Mouse (Mus musculus): ENCODE results near the gene Slc2a4. TPM values are rescaled to one million over a fixed set of nuclear protein-coding genes. Genes with fewer than 3 reads are reported as not detected.
A peak's percentile ranks its signal among the peaks of the same experiment; 100 is the strongest.

Slc2a4 gene
- total RNA-seq, 1 experiment from 2014 or later: not detected

DNA sequence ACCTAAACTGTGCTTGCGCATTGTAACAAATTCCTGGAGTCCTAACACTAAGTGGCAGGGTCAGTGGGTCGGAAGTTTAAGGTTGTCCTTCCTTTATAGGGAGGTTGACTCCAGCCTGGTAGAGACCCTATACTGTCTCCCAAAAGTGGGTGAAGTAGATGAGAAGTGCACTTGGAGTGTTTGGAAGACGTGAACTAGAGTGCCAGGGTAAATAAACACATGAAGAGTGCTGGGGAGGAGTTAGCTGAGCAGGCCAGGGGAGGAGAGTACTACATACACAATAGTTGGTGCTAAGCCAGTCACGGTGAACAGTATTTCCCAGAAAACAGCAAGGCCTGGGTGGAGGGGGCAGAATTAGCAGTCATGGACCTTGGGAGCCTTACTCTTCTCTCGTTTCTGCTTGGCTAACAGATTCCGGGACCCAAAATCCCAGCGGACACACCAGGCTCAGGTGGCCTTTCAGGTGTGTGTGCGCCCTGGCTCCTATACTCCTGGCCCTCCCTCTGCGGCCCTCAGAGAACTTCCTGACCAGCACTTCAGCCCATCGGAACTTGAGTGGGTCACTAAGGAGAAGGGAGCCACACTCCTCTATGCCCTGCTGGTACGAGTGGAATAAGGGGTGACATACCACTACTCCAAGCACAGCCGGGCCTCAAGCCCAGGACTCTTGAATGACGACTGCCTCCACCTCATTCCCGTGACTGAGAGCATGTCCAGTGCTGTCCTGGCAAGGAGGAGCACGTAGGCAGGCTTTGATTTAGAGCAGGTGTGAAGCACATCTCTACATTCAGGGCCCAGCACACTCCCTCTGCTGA lies 35.1 kb downstream of the Slc2a4 start:
- no peak for ATAC-seq (ENCODE audit: extremely low read depth, insufficient number of reproducible peaks, low FRiP score, poor library complexity, severe bottlenecking)

GRCm38 (mm10) chr11:69911701-69912100 lies 36.3 kb downstream of the Slc2a4 start:
- no peak for ATAC-seq (ENCODE audit: extremely low read depth, insufficient number of reproducible peaks, low FRiP score, poor library complexity, severe bottlenecking)

- ATAC-seq (ENCODE audit: extremely low read depth, insufficient number of reproducible peaks, low FRiP score, poor library complexity, severe bottlenecking): no peak
These were observed 37.0 kb downstream of the Slc2a4 start for GRCm38 (mm10) chr11:69910781-69911560.

GRCm38 (mm10) chr11:69910177-69910576 lies 37.8 kb downstream of the Slc2a4 start:
- no peak for ATAC-seq (ENCODE audit: extremely low read depth, insufficient number of reproducible peaks, low FRiP score, poor library complexity, severe bottlenecking)

- no peak for ATAC-seq (ENCODE audit: extremely low read depth, insufficient number of reproducible peaks, low FRiP score, poor library complexity, severe bottlenecking)
These were observed 38.8 kb downstream of the Slc2a4 start for GRCm38 (mm10) chr11:69909174-69909573.

- ATAC-seq (ENCODE audit: extremely low read depth, insufficient number of reproducible peaks, low FRiP score, poor library complexity, severe bottlenecking): no peak
These were observed 39.3 kb downstream of the Slc2a4 start for GRCm38 (mm10) chr11:69908645-69909044.

DNA sequence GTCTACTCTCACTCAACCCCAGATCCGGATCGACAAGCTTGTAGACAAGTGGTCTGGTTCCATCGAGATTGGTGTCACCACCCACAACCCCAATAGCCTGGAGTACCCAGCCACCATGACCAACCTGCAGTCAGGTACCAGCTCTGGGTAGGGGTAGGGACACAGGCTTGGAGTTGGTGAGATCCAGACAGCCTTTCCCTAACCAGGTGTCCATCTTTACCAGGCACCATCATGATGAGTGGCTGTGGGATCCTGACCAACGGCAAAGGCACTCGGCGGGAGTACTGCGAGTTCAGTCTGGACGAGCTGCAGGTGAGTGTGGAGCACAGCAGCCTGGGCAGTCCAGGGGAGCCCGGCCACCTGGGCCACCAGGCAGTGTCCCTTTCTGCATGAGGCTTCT lies 43.7 kb downstream of the Slc2a4 start:
- no peak for ATAC-seq (ENCODE audit: extremely low read depth, insufficient number of reproducible peaks, low FRiP score, poor library complexity, severe bottlenecking)

- ATAC-seq (ENCODE audit: extremely low read depth, insufficient number of reproducible peaks, low FRiP score, poor library complexity, severe bottlenecking): no peak
These were observed 45.0 kb downstream of the Slc2a4 start for GRCm38 (mm10) chr11:69902972-69903371.

DNA sequence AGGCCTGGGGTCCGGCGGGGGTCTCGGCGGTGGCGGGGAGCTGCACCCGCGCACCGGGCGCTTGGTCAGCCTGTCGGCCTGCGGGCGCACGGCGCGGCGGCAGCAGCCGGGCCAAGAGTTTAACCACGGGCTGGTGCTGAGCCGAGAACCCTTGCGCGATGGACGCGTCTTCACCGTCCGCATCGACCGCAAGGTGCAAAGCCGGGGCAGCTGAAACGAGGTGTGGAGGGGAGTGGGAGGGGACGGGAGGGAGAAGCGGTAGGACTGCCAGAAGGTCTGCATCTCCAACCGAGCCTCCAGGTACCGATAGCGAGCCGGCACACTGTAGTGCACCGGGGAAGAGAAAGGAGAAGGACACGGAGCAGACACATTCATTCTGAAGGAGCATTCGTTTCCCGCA lies 46.0 kb downstream of the Slc2a4 start:
- no peak for ATAC-seq (ENCODE audit: extremely low read depth, insufficient number of reproducible peaks, low FRiP score, poor library complexity, severe bottlenecking)

DNA sequence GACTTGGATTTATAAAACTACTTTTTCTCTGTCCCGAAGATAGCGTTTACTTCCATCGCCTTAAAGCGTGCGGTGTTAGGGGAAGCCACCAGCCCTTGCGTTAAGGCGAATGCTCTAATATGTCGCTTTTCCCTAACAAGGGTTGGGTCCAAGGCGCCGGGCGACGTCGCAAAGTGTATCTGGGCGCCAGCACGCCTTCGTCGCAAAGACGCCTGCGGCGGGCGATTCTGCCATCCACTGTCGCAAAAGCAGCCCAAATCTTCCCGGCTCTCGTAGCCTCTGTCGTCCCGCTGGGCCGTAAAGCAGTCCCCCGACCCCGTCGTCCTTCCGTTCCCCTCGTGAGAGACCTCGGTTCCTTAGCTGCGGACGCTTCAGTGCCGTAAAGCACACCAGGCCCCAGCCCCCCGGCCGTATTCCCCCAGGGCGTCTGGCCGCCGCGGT lies 46.6 kb downstream of the Slc2a4 start:
- ATAC-seq (ENCODE audit: extremely low read depth, insufficient number of reproducible peaks, low FRiP score, poor library complexity, severe bottlenecking): peak; percentile 75

- ATAC-seq (ENCODE audit: extremely low read depth, insufficient number of reproducible peaks, low FRiP score, poor library complexity, severe bottlenecking): peak; percentile 86
These were observed 47.2 kb downstream of the Slc2a4 start, which contains the start of the genes 2810408A11Rik and Neurl4 for GRCm38 (mm10) chr11:69900471-69901405. Gene 2810408A11Rik (minus strand): TSS chr11:69900987. Gene Neurl4 (plus strand): TSS chr11:69901072.

DNA sequence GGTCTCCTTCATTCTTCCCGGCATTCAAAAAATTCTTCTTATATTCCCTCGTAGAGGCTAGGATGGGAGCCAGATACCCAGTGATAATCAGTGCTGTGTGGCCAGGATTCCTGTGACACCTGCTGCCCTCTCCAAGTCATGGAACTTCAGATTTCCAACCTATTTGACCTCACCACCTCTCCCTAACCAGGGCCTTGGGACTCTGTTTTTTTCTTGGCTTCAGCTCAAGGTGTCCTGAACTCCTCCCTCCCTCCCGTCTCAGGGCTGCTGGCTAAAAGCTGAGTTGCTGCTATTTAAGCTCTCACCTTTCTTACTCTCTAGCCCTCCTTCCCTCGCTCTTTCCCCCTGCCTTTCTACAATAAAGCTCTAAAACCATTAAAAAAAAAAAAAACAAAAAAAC lies 48.1 kb downstream of the Slc2a4 start:
- ATAC-seq (ENCODE audit: extremely low read depth, insufficient number of reproducible peaks, low FRiP score, poor library complexity, severe bottlenecking): no peak

DNA sequence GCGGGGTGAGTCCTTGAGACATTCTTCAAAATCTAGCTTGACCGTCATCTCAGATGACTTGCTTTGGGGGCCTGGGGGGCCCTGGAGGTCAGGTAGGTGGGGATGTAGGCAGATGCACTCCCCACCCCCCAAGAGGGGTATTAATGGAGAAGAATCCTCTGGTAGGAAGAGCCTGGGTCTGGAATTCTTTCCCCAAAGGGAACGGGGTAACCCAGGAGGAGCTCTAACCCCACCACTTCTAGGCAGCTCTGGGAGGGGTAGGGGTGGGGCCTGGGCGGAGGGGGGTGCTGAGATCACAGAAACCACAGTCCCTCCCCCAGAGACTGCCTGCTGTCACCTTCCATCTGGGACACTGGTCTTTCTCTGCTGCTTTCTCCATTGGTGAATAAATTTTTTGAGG lies 52.7 kb downstream of the Slc2a4 start, which contains the start of gene Acap1:
TSS of gene Acap1 (minus strand) at position 249 of the 400 bp plus-strand sequence.
- ATAC-seq (ENCODE audit: extremely low read depth, insufficient number of reproducible peaks, low FRiP score, poor library complexity, severe bottlenecking): peak; percentile 51

GRCm38 (mm10) chr11:69894671-69895070 lies 53.3 kb downstream of the Slc2a4 start:
- ATAC-seq (ENCODE audit: extremely low read depth, insufficient number of reproducible peaks, low FRiP score, poor library complexity, severe bottlenecking): peak; percentile 87

Other genes starting within 250 kb of the Slc2a4 start
- 40.2 and 59.4 TPM in 2 replicates for gene Polr2a, start 189.6 kb downstream of the Slc2a4 start, total RNA-seq (2017)
- not detected in 2 replicates for gene Slc35g3, start 186.2 kb downstream of the Slc2a4 start, total RNA-seq (2017)
- 22.0 and 27.8 TPM in 2 replicates for gene Zbtb4, start 182.3 kb downstream of the Slc2a4 start, total RNA-seq (2017)
- 3.5 and 5.3 TPM in 2 replicates for gene Chrnb1, start 152.2 kb downstream of the Slc2a4 start, total RNA-seq (2017)
- gene Fgf11, start 146.3 kb downstream of the Slc2a4 start, total RNA-seq (2017): not detected in 2 replicates
- gene Tmem102, start 142.6 kb downstream of the Slc2a4 start, total RNA-seq (2017): 0.58 TPM in 1 of 2 replicates, not detected in the other
- not detected in 2 replicates for gene Gm39566, start 132.9 kb downstream of the Slc2a4 start, total RNA-seq (2017)
- gene Spem2, start 129.7 kb downstream of the Slc2a4 start, total RNA-seq (2017): 0.47 TPM in 1 of 2 replicates, not detected in the other
- not detected in 2 replicates for gene Spem1, start 126.0 kb downstream of the Slc2a4 start, total RNA-seq (2017)
- gene Nlgn2, start 110.4 kb downstream of the Slc2a4 start, total RNA-seq (2017): 0.12 TPM in 1 of 2 replicates, not detected in the other
- gene Tmem256, start 109.7 kb downstream of the Slc2a4 start, total RNA-seq (2017): 9.1 and 13.3 TPM in 2 replicates
- gene Plscr3, start 101.8 kb downstream of the Slc2a4 start, total RNA-seq (2017): 4.4 and 5.0 TPM in 2 replicates
- not detected in 2 replicates for gene Tnk1, start 89.5 kb downstream of the Slc2a4 start, total RNA-seq (2017)
- gene Tmem95, start 70.2 kb downstream of the Slc2a4 start, total RNA-seq (2017): not detected in 2 replicates
- gene Kctd11, start 66.8 kb downstream of the Slc2a4 start, total RNA-seq (2017): 9.0 and 9.5 TPM in 2 replicates
- 245 and 247 TPM in 2 replicates for gene Acap1, start 52.6 kb downstream of the Slc2a4 start, total RNA-seq (2017)
- 2.8 and 3.8 TPM in 2 replicates for gene 2810408A11Rik, start 47.2 kb downstream of the Slc2a4 start, total RNA-seq (2017)
- gene Neurl4, start 47.1 kb downstream of the Slc2a4 start, total RNA-seq (2017): 64.1 and 71.1 TPM in 2 replicates
- gene Gps2, start 34.3 kb downstream of the Slc2a4 start, total RNA-seq (2017): 103 TPM in 2 replicates
- 155 and 165 TPM in 2 replicates for gene Eif5a, start 26.2 kb downstream of the Slc2a4 start, total RNA-seq (2017)
- gene Ybx2, start 12.4 kb downstream of the Slc2a4 start, total RNA-seq (2017): not detected in 2 replicates
- gene Cldn7, start 16.6 kb upstream of the Slc2a4 start, total RNA-seq (2017): 0.47 TPM in 1 of 2 replicates, not detected in the other
- 31.4 and 42.8 TPM in 2 replicates for gene Ctdnep1, start 33.0 kb upstream of the Slc2a4 start, total RNA-seq (2017)
- gene Elp5, start 34.3 kb upstream of the Slc2a4 start, total RNA-seq (2017): 21.6 and 23.2 TPM in 2 replicates
- 397 and 455 TPM in 2 replicates for gene Gabarap, start 43.0 kb upstream of the Slc2a4 start, total RNA-seq (2017)
- 74.4 and 80.3 TPM in 2 replicates for gene Phf23, start 47.6 kb upstream of the Slc2a4 start, total RNA-seq (2017)
- gene Dvl2, start 52.4 kb upstream of the Slc2a4 start, total RNA-seq (2017): 41.0 and 41.7 TPM in 2 replicates
- 45.2 and 46.7 TPM in 2 replicates for gene Acadvl, start 67.2 kb upstream of the Slc2a4 start, total RNA-seq (2017)
- 2.4 and 2.9 TPM in 2 replicates for gene Dlg4, start 68.8 kb upstream of the Slc2a4 start, total RNA-seq (2017)
- gene Asgr1, start 105.9 kb upstream of the Slc2a4 start, total RNA-seq (2017): not detected in 2 replicates
- gene Asgr2, start 144.5 kb upstream of the Slc2a4 start, total RNA-seq (2017): not detected in 2 replicates
- not detected in 2 replicates for gene Mgl2, start 182.1 kb upstream of the Slc2a4 start, total RNA-seq (2017)
- 2.6 and 3.6 TPM in 2 replicates for gene Clec10a, start 208.0 kb upstream of the Slc2a4 start, total RNA-seq (2017)

All from neutrophil, adult 5-6 weeks (primary cell).